Mouse (Mus musculus): ENCODE measurements around the gene Tnfrsf8.

- TF ChIP-seq POLR2A (IDR thresholded peaks at IDR 0.05; ENCODE audit: insufficient read depth, low read depth, low read length) (no peak), CTCF (IDR thresholded peaks at IDR 0.05) (no peak), EP300 (IDR thresholded peaks at IDR 0.05; ENCODE audit: insufficient read depth, low read depth, low read length) (no peak)
These were observed at the start of gene Tnfrsf8 for GRCm38 (mm10) chr4:145314836-145315467.

Measured in heart, adult 2 months (tissue).